Mouse (Mus musculus) activated CD4-positive, CD25-positive, alpha-beta regulatory T cell, adult 4 months (primary cell): ENCODE measurements around the gene Galnt2. TPM values are rescaled to one million over a fixed set of nuclear protein-coding genes. Genes with fewer than 3 reads are reported as not detected.
A peak's percentile ranks its signal among the peaks of the same experiment; 100 is the strongest.

ENCODE experiments used
- ATAC-seq: one replicate; pipeline ENCODE4 v1.8.0; 2017
- polyA plus RNA-seq, 2 experiments: library from polyadenylated mRNA; unstranded; fragments of 100-300 nt; shearing (Covaris generic); gene quantifications; one replicate each; pipeline ENCODE4 v1.2.1; 2017

Galnt2 gene
- polyA plus RNA-seq, 2 experiments from 2014 or later: 18.2 to 20.1 TPM

DNA sequence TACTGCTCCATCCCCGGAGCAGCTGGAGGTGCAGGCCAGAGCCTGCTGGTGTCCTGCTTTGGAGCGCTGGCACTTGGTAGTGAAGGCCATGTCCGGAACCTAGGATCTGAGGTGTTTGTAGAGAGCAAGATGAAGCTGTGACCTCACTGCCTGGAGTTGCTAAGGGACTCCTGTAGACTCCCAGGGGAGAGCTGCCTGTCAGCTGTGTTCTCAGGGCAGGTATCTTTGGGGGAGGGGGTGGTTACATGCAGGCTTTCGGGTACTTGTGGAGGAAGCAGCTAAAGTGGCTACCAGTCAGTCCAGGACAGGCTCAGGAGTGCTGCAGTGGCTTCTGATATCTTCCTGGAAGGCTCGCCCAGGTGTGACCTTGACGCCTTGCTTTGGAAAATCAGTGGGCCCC lies 8.2 kb downstream of the Galnt2 start:
- ATAC-seq: no peak

DNA sequence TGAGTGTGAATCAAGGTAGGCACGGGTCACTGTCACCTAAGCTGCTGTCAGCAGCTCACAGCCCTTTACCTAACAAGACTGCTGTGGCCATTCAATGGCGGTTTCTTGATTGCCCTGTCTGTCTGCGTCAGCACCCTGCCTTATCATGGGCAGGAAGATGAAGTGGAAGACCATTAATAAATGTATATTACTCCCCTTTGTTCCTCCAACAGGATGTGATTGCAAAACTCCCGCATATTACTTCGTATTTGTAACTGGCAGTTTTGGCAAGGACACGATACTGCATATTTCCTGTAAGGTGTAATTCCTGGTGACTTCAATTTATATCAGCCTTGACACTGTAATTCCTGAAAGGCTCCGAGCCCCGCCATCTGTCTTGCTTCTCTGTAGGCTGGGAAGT lies 9.7 kb downstream of the Galnt2 start:
- no peak for ATAC-seq

DNA sequence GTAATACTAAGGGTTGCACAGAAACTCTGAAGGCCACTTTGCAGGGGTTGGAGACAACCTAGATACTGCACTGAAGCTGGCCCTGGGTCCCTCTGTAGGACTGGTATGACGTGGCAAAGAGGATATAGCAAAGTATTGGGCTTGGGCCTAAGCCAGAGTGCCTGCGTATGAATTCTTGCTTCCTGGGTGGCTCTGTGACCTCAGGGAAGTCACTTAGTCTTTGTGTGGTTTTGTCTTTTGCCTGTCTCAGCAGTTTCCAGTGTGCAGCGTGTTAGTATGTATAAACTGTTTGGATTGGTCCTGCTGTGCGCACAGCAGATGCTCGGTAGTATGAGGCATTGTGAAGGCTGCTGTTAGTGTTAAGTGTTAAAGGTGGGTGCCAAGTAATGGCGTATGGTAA lies 11.0 kb downstream of the Galnt2 start:
- ATAC-seq: peak; percentile 95

DNA sequence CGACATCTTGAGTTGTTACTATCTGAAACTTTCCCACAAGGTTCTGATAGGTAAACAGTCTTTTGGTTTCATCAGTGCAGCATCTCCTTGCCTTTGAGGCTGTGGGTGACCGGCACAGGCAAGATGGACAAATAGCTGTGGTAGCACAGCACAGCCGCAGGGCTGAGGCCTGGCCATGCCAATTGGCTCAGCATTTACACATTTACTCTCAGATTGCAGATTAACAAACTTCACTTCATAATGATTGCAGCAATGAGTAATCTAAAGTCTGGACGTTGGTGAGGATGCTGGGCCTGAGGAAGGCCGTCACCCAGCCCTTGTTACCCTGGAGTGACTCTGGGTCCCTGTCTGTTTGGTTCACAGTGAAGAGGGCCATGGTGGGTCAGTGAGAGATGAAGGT lies 11.7 kb downstream of the Galnt2 start:
- ATAC-seq: no peak

DNA sequence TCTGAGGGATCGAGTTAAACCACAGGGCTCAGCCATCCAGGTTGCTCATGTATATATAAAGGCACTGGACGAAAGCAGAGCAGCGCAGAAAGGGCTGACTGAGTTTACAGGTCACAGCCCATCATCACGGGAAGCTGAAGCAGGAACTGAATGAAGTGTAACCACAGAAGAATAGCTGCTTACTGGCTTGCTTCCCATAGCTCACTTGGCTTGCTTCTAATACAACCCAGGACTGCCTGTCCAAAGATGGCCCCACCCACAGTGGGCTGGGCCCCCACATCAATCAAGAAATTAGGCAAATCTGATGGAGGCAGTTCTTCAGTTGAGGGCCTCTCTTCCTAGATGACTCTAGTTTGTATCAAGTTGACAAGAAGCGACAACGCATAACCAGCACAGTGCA lies 16.4 kb downstream of the Galnt2 start:
- ATAC-seq: no peak

DNA sequence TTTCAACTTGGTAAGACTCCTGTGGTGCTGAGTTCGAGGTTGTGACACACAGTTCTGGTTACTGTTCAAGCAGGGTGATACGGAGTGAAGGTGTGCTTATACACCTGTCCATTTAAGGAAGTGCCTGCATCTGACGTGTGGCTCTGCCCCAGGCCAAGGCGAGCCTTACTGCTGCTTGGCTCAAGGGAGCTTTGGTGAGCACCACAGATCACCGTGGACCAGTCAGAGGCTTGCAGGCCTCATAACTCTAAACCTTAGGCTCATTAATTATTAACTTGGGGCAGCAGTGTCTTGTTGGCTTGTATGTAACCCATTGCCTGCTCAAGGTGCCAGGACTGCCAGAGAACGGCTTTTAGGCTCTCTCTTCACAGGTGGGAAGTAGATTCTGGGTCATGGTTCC lies 17.5 kb downstream of the Galnt2 start:
- ATAC-seq: no peak

DNA sequence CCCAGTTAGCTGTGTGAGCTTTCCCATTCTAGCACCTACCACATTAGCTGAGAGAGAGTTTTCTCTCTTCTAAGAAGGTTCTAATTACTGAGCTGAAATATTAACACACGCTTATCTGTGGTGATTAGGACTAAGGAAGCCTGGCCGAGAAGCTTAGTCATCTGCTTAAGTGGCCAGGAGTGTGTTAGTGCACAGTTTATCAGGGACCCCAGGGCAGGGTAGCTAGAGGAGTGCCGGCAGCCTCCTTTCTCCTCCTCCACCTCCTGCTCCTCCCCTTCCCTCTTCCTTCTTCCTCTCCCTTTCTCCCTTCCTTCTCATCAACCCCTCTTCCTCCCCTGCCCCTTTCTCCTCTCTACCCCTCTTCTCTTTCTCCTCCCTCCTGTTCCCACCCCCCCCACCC lies 19.1 kb downstream of the Galnt2 start:
- ATAC-seq: no peak

DNA sequence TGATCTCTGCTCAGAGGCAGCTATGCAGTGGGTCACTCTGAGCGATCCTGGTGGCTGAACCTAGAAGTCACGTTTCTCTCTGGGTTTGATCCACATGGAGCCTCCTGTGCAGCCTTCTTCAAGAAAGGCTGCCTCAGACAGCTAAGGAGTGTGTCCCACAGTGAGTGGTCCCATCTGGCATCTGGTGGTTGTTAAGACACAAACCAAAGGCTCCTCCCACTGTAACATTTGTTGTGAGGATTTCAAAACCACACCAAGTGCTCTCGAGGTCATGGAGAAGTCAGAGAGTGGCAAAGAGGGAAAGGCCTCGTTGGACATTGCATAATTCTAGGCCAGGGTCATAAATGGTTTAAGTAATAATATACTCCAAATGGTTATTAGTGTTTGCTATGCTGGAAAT lies 19.6 kb downstream of the Galnt2 start:
- ATAC-seq: no peak

DNA sequence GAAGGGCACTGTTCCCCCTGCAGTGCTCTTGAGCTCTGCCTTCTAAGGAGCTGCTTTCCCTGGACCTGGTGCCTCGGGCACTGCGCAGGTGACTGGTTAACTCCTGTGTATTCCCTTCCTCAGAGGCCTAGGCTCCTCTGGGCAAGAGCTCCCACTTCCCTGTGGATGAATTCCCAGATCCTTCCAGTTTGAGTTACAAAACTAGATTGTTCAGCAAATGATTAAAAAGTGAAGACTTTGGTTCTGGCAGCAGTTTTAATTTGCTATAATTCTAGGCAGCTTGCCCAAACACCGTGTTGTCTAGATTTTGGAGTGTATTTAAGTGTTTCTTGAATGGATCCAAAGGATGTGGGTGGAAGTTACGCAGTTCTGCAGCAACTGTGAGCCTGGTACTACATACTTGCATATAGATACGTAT lies 21.4 kb downstream of the Galnt2 start:
- ATAC-seq: no peak

DNA sequence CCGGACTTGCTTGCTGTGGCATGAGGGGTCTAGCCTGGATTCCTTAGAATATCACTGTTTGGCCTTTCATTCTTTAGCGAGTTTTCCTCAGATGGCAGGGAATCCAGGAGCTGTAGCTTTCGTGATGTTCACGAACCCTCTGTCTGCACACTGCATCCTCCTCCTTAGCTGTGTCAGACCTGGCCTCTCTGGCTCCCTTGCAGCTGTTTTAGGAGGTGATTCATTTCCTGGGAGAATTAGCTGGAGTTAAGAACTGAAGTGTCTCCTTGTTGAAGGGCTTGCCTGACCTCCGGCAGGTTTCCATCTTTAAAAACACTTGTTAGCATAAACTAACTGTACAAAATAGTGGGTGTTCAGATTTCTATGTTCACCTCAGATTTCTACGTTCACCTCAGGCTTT lies 22.7 kb downstream of the Galnt2 start:
- no peak for ATAC-seq

DNA sequence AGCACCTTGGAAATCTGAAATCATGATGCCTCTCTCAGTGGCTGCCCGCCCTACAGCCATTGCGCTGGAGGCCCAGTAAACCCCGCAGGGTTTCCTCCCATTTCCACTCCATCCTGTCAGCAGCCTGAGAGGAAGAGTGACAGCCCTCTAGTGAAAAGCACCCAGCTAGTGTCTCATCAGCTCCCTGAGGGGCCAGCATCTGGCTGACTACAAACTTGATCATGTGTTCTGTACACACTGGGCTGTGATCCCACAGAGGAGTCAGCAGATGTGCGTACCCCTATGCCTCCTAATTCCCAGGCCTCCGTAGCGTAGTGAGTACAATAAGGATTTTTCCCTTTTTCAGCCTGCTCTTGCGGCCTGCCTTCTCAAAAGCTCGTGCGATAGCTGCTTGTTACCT lies 25.6 kb downstream of the Galnt2 start:
- no peak for ATAC-seq

DNA sequence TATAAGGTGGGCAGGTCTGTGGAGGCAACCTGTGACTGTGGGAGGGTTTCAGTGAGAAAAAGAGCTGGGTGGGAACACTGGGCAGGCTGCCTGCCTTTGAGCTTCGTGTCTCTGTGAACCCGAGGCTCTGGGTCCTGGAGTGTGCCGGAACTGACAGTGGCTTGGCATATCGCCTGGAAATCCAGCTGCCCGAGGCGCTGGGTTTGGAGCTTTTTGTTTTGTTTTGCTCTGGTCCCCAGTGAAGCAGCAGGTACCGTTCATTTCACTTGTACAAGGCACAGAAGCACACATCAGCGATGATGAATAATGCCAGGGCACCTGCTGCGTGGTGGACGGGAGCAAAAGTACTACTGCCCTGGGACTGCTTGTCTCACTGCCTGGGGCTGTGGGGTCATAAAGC lies 26.2 kb downstream of the Galnt2 start:
- ATAC-seq: no peak

DNA sequence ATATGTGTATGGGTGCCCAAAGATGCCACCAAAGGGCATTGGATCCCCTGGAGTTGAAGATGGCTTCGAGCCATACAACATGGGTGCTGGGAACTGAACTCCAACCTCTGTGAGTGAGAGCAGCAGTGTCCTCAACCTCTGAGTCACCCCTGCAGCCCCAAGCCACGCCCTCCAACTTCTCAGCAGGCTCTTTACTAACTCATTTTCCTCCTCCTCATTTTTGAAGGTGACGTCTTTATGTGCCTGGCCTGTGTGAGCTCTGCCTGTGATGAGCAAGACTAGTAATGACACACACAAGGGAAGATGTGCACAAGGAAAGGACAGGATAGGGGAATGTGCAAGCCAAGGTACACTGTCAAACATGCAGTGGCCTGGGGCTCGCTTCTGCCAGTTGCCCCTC lies 28.0 kb downstream of the Galnt2 start:
- peak; percentile 37 for ATAC-seq

DNA sequence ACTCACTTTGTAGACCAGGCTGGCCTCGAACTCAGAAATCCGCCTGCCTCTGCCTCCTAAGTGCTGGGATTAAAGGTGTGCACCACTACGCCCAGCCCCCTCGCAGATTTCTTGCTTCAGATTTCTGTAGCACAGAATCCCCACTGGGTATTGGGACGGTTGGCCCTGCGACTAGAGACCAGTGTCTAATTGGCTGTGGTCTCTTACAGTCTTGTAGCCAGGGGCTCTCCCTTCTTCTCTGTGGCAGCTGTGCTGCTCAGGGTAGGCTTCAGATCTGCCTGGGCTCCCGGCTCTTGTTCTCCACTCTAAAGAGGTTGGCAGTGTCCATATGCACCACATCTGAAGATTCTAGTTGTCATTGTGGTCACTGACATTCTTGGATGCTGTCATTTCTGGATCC lies 28.7 kb downstream of the Galnt2 start:
- no peak for ATAC-seq

DNA sequence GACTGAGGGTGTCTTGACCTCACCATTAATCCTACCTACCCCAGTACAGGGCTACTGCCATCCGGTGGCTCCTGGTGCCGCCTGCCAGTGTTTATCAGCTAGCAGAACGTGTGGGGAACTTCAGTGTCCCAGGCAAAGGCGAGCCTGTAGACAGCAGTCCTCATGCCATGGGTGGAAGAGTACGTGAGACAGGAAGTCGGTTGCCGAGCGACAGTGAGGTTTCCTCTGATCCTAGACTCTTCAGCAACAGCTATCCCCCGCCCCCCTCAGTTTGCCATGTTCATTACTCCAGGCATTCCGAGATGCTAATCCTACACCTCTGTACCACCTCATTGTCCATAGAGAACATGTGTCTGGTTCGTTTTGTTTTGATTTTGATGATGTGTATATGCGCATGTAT lies 29.2 kb downstream of the Galnt2 start:
- ATAC-seq: peak; percentile 47

DNA sequence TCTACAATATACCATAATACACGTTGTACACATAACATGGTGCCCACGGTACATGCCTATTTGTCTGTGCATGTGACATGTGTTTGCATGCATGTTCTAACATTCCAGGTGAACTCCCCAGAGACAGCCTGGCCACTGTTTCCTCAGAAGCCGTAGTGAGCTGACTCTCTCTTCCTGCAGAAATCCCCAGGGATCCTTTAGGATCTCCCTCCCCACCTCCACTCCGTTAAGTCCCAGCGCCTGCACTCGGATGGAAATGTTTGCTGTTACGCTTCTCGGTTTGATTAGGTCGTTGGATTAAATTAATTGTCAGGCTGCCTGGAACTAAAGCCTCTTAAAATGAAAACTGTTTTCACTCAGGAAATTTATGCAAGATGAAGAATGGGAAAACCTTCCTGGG lies 31.9 kb downstream of the Galnt2 start:
- no peak for ATAC-seq

DNA sequence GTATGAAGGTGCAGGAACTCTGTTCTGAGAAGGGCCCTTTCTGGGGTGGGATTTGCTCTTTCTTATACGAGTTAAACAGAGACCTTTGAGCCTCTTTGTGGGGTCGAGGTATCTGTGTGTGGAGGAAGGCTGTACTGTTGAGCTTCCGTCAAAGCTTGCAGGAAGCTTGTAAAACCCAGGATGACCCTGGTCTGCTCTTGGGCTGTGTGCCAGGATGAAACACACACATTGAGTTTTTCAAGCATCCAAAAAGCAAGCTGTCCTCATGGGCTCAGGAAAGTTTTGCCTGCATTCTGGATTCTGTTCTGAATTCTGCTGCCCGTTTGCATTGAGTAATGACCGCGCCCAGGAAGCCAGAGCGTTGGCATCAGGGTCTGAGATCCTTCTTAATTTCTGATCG lies 32.8 kb downstream of the Galnt2 start:
- ATAC-seq: no peak

DNA sequence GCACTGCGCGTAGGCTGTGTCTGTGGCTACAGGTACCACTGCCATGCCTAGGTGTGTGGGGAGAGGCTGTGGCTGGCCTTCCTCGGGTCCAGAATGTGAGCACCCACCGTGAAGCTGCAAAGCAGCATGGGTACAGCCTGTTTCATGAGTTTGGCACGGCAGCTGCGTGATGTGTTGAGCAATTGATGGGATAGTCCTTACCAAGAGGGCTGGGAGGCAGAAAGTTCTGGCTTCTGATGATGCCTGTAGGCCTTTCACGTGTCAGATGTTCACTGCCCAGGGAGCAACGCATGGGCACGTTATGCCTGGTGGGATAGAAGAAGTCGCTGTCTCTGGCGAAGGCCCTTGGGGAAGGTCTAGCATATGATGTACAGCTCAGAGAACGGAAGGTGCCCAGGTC lies 33.5 kb downstream of the Galnt2 start:
- no peak for ATAC-seq

DNA sequence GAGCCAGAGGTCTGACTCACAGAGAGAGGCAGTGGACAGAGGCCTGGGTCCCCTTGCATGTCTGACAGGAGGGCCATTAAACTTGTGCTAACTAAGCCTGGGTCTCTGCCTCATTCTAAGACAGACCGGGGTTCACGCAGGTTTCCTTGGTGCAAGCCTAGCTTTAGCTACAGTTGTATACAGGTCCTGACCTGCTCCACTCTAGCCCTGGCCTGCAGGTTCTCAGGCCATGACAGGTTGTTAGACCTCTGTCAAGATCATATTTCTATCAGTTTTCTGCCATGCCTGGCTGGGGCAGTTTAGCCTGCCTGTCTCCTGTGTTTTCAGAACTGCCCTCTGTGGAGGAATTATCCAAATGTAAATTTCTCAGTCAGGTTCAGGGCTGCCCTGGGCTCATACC lies 33.9 kb downstream of the Galnt2 start:
- no peak for ATAC-seq

DNA sequence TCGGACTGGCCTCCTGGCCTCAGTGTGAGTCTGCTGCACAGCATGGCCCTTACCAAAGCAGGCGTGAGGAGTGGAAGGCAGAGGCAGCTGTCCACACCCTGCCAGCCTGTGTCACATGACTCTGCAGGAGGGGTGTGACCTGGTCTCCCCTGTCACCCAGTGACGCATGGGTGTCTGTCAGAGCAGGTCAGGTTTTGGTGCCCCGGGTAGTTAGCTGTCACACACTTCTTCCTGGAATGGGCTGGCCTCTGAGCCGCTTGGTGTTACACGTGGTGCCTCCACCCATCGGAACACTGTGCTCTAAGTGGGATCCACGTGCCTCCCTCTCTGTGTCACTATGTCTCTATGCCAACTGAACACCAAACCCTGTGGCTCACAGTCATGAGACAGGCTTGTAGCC lies 34.6 kb downstream of the Galnt2 start:
- peak; percentile 61 for ATAC-seq

DNA sequence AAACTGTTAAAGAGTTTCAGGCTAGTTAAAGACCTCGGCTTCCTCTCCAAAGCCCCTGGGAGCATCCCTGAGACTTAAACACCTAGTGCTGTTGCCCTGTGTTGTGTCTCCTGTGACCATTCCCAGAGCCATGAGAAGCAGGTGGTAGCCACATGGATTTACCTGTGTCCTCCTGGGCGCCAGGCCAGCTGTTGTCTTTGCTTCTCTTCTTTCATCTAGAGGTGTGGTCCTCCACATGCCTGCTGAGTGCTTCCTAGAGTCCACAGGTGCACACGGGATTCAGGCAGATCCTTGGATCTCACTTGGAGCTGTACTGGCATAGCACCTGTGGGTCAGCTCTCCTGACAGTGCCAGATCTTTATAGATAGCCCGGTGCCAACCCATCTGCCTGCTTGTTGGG lies 36.0 kb downstream of the Galnt2 start:
- no peak for ATAC-seq

DNA sequence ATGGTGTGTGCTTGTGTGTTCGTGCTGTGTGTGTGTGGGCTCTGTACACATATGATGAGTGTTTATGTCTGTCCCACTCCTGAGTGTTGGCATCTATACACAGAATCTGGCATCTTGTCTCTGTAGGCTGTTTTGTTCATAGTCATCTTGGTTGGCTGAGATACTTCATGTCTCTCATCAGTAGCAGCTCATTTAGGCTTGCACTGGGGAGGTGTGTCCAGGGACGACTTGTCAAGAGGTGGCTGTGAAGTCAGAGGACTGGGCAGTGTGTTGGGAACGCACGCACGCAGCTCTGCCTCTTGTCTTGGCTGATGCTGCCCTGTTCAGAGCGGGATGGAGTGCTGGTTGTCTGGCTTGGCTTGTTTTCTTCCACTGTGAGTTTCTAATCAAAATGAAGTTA lies 39.3 kb downstream of the Galnt2 start:
- ATAC-seq: no peak

DNA sequence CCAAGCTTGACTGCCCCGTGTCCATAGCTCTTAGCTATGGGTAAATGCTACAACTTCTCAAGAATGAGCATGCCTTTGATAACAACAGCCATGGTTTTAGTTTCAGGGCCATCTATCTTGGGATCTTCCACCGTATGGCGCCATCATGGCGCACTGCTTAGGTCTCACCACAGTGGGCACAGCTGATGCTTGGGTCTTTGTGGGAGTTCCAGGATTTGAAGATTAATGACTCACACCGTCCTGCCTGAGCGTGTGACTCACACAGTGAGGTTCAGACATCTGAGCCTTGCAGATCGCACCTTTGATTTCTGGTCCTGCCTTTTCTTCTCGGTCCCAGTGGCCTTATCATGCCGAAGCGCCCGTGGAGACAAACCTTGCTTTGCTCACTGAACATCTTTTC lies 39.7 kb downstream of the Galnt2 start:
- ATAC-seq: peak; percentile 12

DNA sequence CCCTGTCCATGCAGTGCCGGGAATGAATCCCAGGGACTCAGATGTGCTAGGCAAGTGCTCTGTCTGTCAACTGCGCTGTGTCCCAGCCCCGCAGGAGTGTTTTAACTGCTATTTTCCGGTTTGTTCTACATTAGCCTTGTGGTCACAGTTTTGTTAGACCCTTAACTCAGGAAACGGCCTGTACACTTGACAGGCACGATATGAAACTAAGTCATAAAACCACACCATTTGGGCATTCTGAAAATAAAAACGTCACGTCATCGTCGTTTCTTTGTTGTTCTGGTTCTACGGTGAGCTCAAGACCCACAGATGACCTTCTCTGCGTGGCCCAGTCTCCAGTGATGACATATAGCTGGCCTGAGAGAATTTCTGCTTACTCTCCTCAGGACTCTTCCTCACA lies 40.3 kb downstream of the Galnt2 start:
- ATAC-seq: peak; percentile 42

DNA sequence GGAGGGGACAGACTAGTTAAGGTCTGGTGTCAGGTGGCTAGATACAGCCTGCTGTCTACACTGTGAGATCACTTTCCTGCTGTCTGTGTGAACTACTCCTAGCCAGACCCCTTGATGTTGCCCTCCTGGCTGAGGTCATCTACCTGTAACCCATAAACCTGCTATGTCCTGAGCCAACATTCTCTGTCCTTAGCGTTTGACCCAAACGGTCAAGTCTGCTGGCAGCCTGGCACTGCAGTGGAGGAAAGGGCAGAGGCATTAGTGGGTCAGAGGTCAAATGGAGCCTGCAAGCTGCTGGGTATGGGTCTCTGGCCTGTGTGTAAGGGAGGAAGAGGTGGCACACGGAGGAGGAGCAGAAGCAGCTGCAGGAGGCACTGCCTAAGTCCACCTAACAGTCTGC lies 41.6 kb downstream of the Galnt2 start:
- ATAC-seq: no peak

DNA sequence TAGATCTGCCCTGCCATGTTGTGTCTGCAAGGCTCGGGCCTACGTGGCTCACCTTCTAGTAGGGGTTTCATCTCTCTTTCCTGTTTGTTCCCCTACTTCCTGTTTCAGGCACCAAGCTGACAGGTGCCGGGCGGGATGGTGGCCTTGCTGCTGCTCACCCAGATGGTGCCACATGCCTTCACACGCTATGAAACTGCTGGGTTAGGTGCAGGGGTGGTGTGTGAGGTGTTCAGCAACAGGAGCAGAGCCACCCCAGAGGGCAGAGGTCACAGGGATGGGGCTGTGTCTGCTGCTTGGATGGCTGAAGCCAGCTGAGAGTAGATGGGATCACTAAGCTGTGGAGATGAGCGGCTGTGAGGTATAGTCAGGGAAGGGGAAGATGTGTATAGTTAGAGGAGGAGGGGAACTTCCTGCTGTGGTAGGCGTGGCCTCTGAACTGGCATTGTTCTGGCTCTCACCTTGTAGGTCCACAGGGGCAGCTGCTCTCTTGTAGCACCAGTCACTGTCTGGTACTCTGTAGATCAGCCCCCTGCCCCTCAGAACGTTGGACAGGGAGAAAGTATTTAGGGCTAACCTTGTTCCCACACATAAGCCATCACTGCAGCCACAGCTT lies 42.5 kb downstream of the Galnt2 start:
- peak; percentile 31 for ATAC-seq
